Mouse (Mus musculus) MEL (cell line): ENCODE measurements at regions not wholly inside any gene's neighbourhood (a gene's known extent, or its start where the extent isn't known, plus 50 kb on each side); places are given as distances from the start of the nearest gene placed in this dataset.

ENCODE experiments used
- DNase-seq: peaks from one replicate; pipeline ENCODE4 v3.0.0; 2011; ENCODE audit warnings: low read depth, low spot score
- H3K27ac ChIP-seq: 2 replicates; pipeline ENCODE4 v1.5.1; 2012; ENCODE audit warnings: low read depth, mild to moderate bottlenecking, control low read depth, low read length, moderate library complexity; ENCODE audit not compliant: control insufficient read depth
- H3K27me3 ChIP-seq, 2 experiments: fragments of 150-350 bp in 1 of 2; sonication (generic) in 1 of 2; 2 replicates each; pipeline ENCODE4 v1.6.1; 2012; ENCODE audit warnings: low read length in 2 of 2, mild to moderate bottlenecking in 2 of 2, improper control_type of control experiment in 1 of 2, moderate library complexity in 1 of 2; ENCODE audit not compliant: insufficient read depth in 2 of 2, control insufficient read depth in 1 of 2
- H3K36me3 ChIP-seq, 2 experiments: 2 replicates each; pipeline ENCODE4 v1.6.1; 2012 to 2014; ENCODE audit warnings: low read length in 2 of 2, improper control_type of control experiment in 1 of 2, inconsistent platforms in 1 of 2, mild to moderate bottlenecking in 1 of 2; ENCODE audit not compliant: insufficient read depth in 2 of 2, control insufficient read depth in 1 of 2
- H3K4me1 ChIP-seq, 2 experiments: fragments of 150-350 bp in 1 of 2; sonication (generic) in 1 of 2; 2 replicates each; pipeline ENCODE4 v1.6.1; 2012; ENCODE audit warnings: low read length in 2 of 2, improper control_type of control experiment in 1 of 2, mild to moderate bottlenecking in 1 of 2; ENCODE audit not compliant: insufficient read depth in 2 of 2, control insufficient read depth in 1 of 2
- H3K4me3 ChIP-seq, 2 experiments: fragments of 150-350 bp in 1 of 2; sonication (generic) in 1 of 2; 2 replicates each; pipeline ENCODE4 v1.5.1; 2012; ENCODE audit warnings: low read depth in 2 of 2, low read length in 2 of 2, mild to moderate bottlenecking in 2 of 2, moderate library complexity in 2 of 2, control low read depth in 1 of 2, improper control_type of control experiment in 1 of 2; ENCODE audit not compliant: control insufficient read depth in 1 of 2, insufficient read depth in 1 of 2
- H3K79me2 ChIP-seq: 2 replicates; pipeline ENCODE4 v1.6.1; 2012; ENCODE audit warnings: mild to moderate bottlenecking, low read length, moderate library complexity; ENCODE audit not compliant: control insufficient read depth, poor library complexity, insufficient read depth
- H3K9ac ChIP-seq: 2 replicates; pipeline ENCODE4 v1.6.1; 2012; ENCODE audit warnings: low read depth, mild to moderate bottlenecking, control low read depth, low read length, moderate library complexity; ENCODE audit not compliant: control insufficient read depth, poor library complexity, severe bottlenecking
- H3K9me3 ChIP-seq: fragments of 150-350 bp; sonication (generic); replicated peaks from 2 replicates; pipeline ENCODE4 v1.6.1; 2012; ENCODE audit warnings: mild to moderate bottlenecking, low read length, improper control_type of control experiment, moderate library complexity; ENCODE audit not compliant: insufficient read depth
- BHLHE40 ChIP-seq: IDR thresholded peaks from 2 replicates; pipeline ENCODE4 v1.6.1; 2012; ENCODE audit warnings: low read depth, mild to moderate bottlenecking, inconsistent platforms, low read length, improper control_type of control experiment, borderline replicate concordance
- E2F4 ChIP-seq: IDR thresholded peaks from 2 replicates; pipeline ENCODE4 v1.6.1; 2011; ENCODE audit warnings: low read depth, low read length, improper control_type of control experiment, borderline replicate concordance
- ELF1 ChIP-seq: IDR thresholded peaks from 2 replicates; pipeline ENCODE4 v1.6.1; 2014; ENCODE audit warnings: low read depth, mild to moderate bottlenecking, inconsistent platforms, low read length, improper control_type of control experiment, moderate library complexity
- ETS1 ChIP-seq: IDR thresholded peaks from 2 replicates; pipeline ENCODE4 v1.6.1; 2012; ENCODE audit warnings: low read depth, mild to moderate bottlenecking, inconsistent platforms, low read length, improper control_type of control experiment, moderate library complexity
- HCFC1 ChIP-seq: IDR thresholded peaks from 2 replicates; pipeline ENCODE4 v1.6.1; 2012; ENCODE audit warnings: low read depth, mild to moderate bottlenecking, inconsistent platforms, low read length, improper control_type of control experiment, moderate library complexity
- KAT2A ChIP-seq: conservative IDR thresholded peaks from 2 replicates; pipeline ENCODE4 v1.6.1; 2012; ENCODE audit warnings: low read depth, low read length, improper control_type of control experiment, inconsistent platforms
- MXI1 ChIP-seq: IDR thresholded peaks from 2 replicates; pipeline ENCODE4 v1.6.1; 2011; ENCODE audit warnings: mild to moderate bottlenecking, low read depth, low read length, improper control_type of control experiment
- MYC ChIP-seq: IDR thresholded peaks from 2 replicates; pipeline ENCODE4 v1.6.1; 2011; ENCODE audit warnings: low read depth, mild to moderate bottlenecking, low read length, improper control_type of control experiment, moderate library complexity
- NELFE ChIP-seq: IDR thresholded peaks from 2 replicates; pipeline ENCODE4 v1.6.1; 2011; ENCODE audit warnings: low read depth, low read length, improper control_type of control experiment
- POLR2AphosphoS2 ChIP-seq: IDR thresholded peaks from 2 replicates; pipeline ENCODE4 v1.6.1; 2011; ENCODE audit warnings: low read length, improper control_type of control experiment
- RAD21 ChIP-seq: IDR thresholded peaks from 2 replicates; pipeline ENCODE4 v1.6.1; 2011; ENCODE audit warnings: mild to moderate bottlenecking, low read depth, low read length, improper control_type of control experiment
- SIN3A ChIP-seq: IDR thresholded peaks from 2 replicates; pipeline ENCODE4 v1.6.1; 2012; ENCODE audit warnings: low read length, improper control_type of control experiment, inconsistent platforms
- SMC3 ChIP-seq: IDR thresholded peaks from 2 replicates; pipeline ENCODE4 v1.6.1; 2011; ENCODE audit warnings: low read depth, low read length, improper control_type of control experiment
- TAL1 ChIP-seq: IDR thresholded peaks from 2 replicates; pipeline ENCODE4 v1.6.1; 2012; ENCODE audit warnings: mild to moderate bottlenecking, inconsistent platforms, low read length, moderate library complexity, mixed read lengths
- UBTF ChIP-seq: IDR thresholded peaks from 2 replicates; pipeline ENCODE4 v1.6.1; 2012; ENCODE audit warnings: low read depth, mild to moderate bottlenecking, inconsistent platforms, low read length, improper control_type of control experiment, moderate library complexity, borderline replicate concordance; ENCODE audit not compliant: insufficient read depth
- USF1 ChIP-seq: IDR thresholded peaks from 2 replicates; pipeline ENCODE4 v1.6.1; 2014; ENCODE audit warnings: low read depth, mild to moderate bottlenecking, inconsistent platforms, low read length, improper control_type of control experiment, moderate library complexity
- ZC3H11A ChIP-seq: IDR thresholded peaks from 2 replicates; pipeline ENCODE4 v1.6.1; 2012; ENCODE audit warnings: low read depth, mild to moderate bottlenecking, inconsistent platforms, low read length, improper control_type of control experiment
- ZKSCAN1 ChIP-seq: IDR thresholded peaks from 2 replicates; pipeline ENCODE4 v1.6.1; 2012; ENCODE audit warnings: low read depth, mild to moderate bottlenecking, inconsistent platforms, low read length, improper control_type of control experiment, moderate library complexity
- ZNF384 ChIP-seq: IDR thresholded peaks from 2 replicates; pipeline ENCODE4 v1.6.1; 2012; ENCODE audit warnings: low read depth, mild to moderate bottlenecking, inconsistent platforms, low read length, improper control_type of control experiment

DNA sequence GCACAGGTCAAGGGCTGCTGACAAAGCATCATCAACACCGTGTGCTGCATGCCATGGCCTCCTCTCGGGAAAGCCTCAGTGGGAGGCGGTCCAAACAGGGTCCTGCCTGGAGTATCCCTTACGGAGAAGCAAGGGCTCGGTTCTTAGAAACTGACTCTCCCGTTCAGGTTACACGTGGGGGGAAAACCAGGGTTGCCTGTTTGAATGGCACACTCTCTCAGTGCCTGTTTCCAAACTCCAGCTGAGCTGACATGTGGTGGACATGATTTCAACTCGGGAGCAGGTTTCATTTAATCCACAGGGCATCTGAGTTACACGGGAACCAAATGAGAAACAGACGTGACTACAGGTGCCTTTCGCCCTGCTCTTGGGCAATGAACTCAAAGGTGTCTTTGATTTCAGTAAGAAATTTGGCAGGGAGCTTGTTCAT lies 382.6 kb upstream of the Slc30a5 start:
- no peak for TF ChIP-seq ELF1
- no peak overlapping the region for H3K9ac ChIP-seq
- no peak for DNase-seq
- no peak overlapping the region for H3K27ac ChIP-seq
- no peak overlapping the region for H3K4me3 ChIP-seq
- H3K79me2 ChIP-seq = no peaks in the 10 kb centered on the region
- H3K27me3 ChIP-seq = no peaks in the 10 kb centered on the region
- no peaks in the 10 kb centered on the region for H3K9me3 ChIP-seq
- H3K36me3 ChIP-seq = no peaks in the 10 kb centered on the region
- H3K4me1 ChIP-seq = no peaks in the 10 kb centered on the region

DNA sequence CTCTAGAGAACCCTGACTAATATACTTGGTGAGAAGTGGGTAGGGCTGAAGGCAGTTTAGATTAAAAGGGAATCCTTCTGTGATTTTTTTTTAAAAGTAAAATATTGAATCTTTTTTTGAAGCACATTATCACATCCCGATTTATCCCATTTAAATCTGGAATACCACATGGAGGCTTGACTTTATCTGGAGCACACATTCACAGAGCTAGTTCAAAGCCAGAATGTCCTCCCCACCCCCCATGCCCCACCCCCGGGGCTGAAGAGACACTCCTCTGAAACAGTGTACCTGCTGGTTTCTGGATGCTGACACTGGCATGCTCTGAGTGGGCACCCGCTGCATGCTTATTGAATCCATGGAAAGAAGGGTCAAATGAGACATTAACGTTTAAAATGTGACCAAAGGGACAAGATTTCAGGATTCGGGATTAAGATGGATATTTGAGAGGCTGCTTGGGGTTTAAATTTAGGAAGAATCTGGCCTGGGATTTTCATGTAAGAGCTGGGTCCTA lies 382.0 kb upstream of the Slc30a5 start:
- no peaks in the 10 kb centered on the region for H3K9me3 ChIP-seq
- no peaks in the 10 kb centered on the region for H3K4me1 ChIP-seq
- H3K9ac ChIP-seq = no peak overlapping the region
- H3K36me3 ChIP-seq = no peaks in the 10 kb centered on the region
- no peak for TF ChIP-seq ZKSCAN1
- TF ChIP-seq USF1 = no peak
- TF ChIP-seq MYC = no peak
- TF ChIP-seq HCFC1 = no peak
- H3K4me3 ChIP-seq = no peak overlapping the region
- no peaks in the 10 kb centered on the region for H3K79me2 ChIP-seq
- no peaks in the 10 kb centered on the region for H3K27me3 ChIP-seq
- H3K27ac ChIP-seq = no peak overlapping the region
- DNase-seq = no peak

DNA sequence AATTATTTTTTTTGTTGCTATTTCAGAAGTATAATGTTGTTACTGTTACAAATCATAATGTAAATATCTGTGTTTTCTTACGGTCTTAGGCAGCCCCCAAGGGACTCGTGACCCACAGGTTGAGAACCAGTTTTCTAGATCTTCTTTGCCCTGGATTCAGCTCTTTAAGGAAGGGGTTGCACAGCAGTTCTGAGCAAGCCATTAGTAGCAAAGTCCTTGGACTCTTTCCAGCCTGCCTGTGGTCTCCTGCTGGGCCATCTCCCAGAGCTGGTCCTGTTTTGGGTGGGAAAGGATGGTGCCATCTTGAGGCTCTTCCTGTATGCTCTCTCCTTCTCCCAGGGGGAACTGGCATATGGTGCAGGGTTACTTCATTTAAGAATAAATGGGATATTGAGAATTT lies 380.9 kb upstream of the Slc30a5 start:
- TF ChIP-seq MXI1 (no peak), POLR2AphosphoS2 (no peak), USF1 (no peak), ZC3H11A (no peak), ETS1 (no peak), UBTF (no peak), RAD21 (no peak), ZNF384 (no peak), ZKSCAN1 (no peak), TAL1 (no peak), KAT2A (no peak), SMC3 (no peak), ELF1 (no peak), E2F4 (no peak), SIN3A (no peak), HCFC1 (no peak), BHLHE40 (no peak), NELFE (no peak)
- H3K4me3 ChIP-seq = no peak overlapping the region
- H3K27me3 ChIP-seq = no peaks in the 10 kb centered on the region
- DNase-seq = no peak
- no peaks in the 10 kb centered on the region for H3K4me1 ChIP-seq
- no peak overlapping the region for H3K27ac ChIP-seq
- H3K9ac ChIP-seq = no peak overlapping the region
- H3K9me3 ChIP-seq = no peaks in the 10 kb centered on the region
- H3K79me2 ChIP-seq = no peaks in the 10 kb centered on the region
- no peaks in the 10 kb centered on the region for H3K36me3 ChIP-seq
